Mouse (Mus musculus): ENCODE data around the gene Tmem135.

DNA sequence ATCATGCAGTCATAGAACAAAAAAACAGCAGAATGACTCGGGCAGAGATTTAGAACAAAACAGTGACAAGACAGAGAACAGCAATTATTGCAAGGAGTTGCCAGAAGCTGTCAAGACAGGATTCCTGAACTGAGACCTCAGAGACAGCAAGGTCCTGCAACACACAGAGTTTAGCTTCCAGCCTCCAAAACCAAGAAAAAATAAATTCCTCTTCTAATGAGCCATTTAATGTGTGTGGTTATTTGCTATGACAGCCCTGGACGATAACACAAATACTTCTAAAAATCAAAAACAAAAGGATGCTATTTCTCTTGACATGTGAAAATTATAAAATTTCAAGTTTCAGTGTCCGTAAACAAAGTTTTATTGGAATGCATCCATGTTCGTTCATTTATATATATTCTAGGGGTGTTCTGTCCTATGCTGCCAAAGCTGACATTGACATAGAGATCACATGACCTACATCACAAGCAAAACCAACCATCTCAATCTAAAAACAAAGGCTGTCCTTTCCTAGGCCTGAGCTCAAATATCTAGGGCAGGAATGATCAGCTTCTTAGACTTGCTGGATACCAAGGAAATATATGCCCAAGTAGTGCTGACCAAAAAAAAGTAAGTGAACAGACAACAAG is 146.0 kb downstream of the Tmem135 start:
- no peak for TF ChIP-seq CTCF (IDR thresholded peaks at IDR 0.05; ENCODE audit: insufficient read depth, low read depth, low read length)
- TF ChIP-seq POLR2A (IDR thresholded peaks at IDR 0.05; ENCODE audit: insufficient read depth, low read depth, low read length) = no peak
